Mouse (Mus musculus) C2C12 (cell line): ENCODE data around the gene Bzw1.

ENCODE experiments used
- CTCF ChIP-seq: IDR thresholded peaks from one replicate; pipeline ENCODE4 v1.5.1; 2011; ENCODE audit not compliant: control insufficient read depth, insufficient read depth, insufficient read length
- USF1 ChIP-seq: IDR thresholded peaks from one replicate; pipeline ENCODE4 v1.6.1; 2011; ENCODE audit warnings: low read depth, mild to moderate bottlenecking, control low read depth, moderate library complexity

DNA sequence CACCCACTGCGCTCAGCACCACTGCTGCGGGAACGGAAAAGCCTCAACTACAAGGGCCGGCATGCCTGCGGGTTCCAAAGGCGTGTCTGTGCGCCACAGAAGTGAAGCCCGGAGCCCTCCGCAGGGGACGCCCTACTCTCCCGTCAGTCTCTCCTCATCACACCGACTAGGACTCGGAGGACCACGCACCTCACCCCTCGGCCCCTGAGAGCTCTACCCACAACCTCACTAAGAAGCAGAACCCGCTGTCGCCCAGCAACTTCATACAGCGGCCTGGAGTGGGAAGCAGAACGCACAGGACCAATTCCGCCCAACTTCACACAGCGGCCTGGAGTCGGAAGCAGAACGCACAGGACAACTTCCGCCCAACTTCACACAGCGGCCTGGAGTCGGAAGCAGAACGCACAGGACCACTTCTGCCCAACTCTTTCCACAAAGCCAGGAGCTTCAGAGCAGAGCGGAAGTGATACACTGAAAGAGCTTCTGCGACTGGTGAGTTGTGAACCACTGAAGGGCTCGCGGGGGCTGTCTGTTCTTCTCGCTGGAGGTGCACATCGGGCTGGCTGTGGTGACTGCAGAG is 52.5 kb downstream of the Bzw1 start, which contains the start of the genes Nif3l1 and Ppil3:
- TF ChIP-seq CTCF (no peak), USF1 (no peak)
